Mouse (Mus musculus) liver, postnatal 0 days (tissue): ENCODE data around the gene Gm11733. TPM values are rescaled to one million over a fixed set of nuclear protein-coding genes. Genes with fewer than 3 reads are reported as not detected.
"Not testable (repeated sequence)": the region's sequence is repeated elsewhere in the genome, so short reads cannot be mapped to it uniquely, and the experiment has no call there.

Experiments used
- ATAC-seq: fragments of 200-750 bp; cut with Nextera tagmentation; 2 replicates; pipeline ENCODE4 v1.8.0; 2017; ENCODE audit warnings: mild to moderate bottlenecking, moderate library complexity
- DNase-seq: peaks from one replicate; pipeline ENCODE4 v3.0.0-alpha.2; 2016
- H3K27ac ChIP-seq: fragments of 300-500 bp; sonication (generic); 2 replicates; pipeline ENCODE4 v1.5.1; 2014; ENCODE audit warnings: antibody characterized with exemption, moderate library complexity, mild to moderate bottlenecking, low read depth
- H3K27me3 ChIP-seq: fragments of 300-500 bp; sonication (generic); 2 replicates; pipeline ENCODE4 v1.6.1; 2014; ENCODE audit warnings: low read length, control low read depth, mixed read lengths; ENCODE audit not compliant: insufficient read depth
- H3K36me3 ChIP-seq: fragments of 300-500 bp; sonication (generic); replicated peaks from 2 replicates; pipeline ENCODE4 v1.6.1; 2014; ENCODE audit warnings: mild to moderate bottlenecking, control low read depth, low read length, moderate library complexity, mixed read lengths; ENCODE audit not compliant: insufficient read depth
- H3K4me1 ChIP-seq: fragments of 300-500 bp; sonication (generic); 2 replicates; pipeline ENCODE4 v1.6.1; 2014; ENCODE audit warnings: antibody characterized with exemption, mild to moderate bottlenecking, control low read depth; ENCODE audit not compliant: insufficient read depth
- H3K4me2 ChIP-seq: fragments of 300-500 bp; sonication (generic); 2 replicates; pipeline ENCODE4 v1.6.1; 2014; ENCODE audit warnings: low read depth, mild to moderate bottlenecking, low read length, moderate library complexity, mixed read lengths
- H3K4me3 ChIP-seq: fragments of 300-500 bp; sonication (generic); 2 replicates; pipeline ENCODE4 v1.5.1; 2014; ENCODE audit warnings: low read depth, low read length
- H3K9ac ChIP-seq: fragments of 300-500 bp; sonication (generic); replicated peaks from 2 replicates; pipeline ENCODE4 v1.6.1; 2014; ENCODE audit warnings: mild to moderate bottlenecking, moderate library complexity
- H3K9me3 ChIP-seq: fragments of 300-500 bp; sonication (generic); 2 replicates; pipeline ENCODE4 v1.6.1; 2016; ENCODE audit warnings: mild to moderate bottlenecking, control low read depth, low read length, mixed read lengths
- CTCF ChIP-seq: sonication (generic); IDR thresholded peaks from 2 replicates; pipeline ENCODE4 v1.5.1; 2016; ENCODE audit warnings: antibody characterized with exemption, low read depth
- EP300 ChIP-seq: IDR thresholded peaks from 2 replicates; pipeline ENCODE4 v1.6.1; 2016; ENCODE audit warnings: antibody characterized with exemption, low read depth, mild to moderate bottlenecking
- WGBS: fragments of 180-500 bp; shearing (Covaris S2); extraction: QIAGEN DNeasy Blood & Tissue Kit; methylation state at CpG from one replicate; pipeline ENCODE4 v1.1.7; 2014; ENCODE audit not compliant: insufficient replicate concordance; 5-methylcytosine and 5-hydroxymethylcytosine counted together
- polyA plus RNA-seq: library from polyadenylated mRNA; unstranded; fragments of >200 nt; fragmentation: Nextera tagmentation; extraction: Ambion mirVana; gene quantifications from 2 replicates; pipeline ENCODE4 v1.2.1, GENCODE M21; 2015

The Gm11733 gene
- polyA plus RNA-seq, 1 experiment from 2014 or later = not detected

DNA sequence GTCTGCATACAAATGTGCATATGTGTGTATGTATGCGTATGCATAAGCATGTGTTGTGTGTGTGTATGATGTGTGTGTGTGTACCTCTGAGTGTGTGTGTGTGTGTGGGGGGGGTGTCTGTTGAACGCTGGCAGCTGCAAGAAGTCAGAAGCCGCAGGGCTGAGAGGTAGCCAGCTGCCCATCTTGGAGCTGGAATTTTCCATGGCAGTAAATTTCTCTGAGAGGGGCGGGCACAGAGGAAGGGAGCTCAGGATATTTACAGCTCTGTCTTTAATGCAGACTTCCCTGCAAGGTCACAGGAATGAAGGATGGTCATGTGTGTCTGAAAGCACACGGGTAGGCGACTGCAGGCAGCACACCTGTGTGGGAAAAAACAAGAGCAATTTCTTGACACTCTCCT lies 38.5 kb upstream of the Gm11733 start:
- 58% methylated on average over 6 of the region's 6 CpGs for WGBS
- Histone ChIP-seq H3K27me3 (peaks cover 8% of the 10 kb centered on the region), H3K36me3 (no peaks in the 10 kb centered on the region), H3K4me1 (no peaks in the 10 kb centered on the region), H3K4me3 (no peak overlapping the region), H3K27ac (no peak overlapping the region), H3K4me2 (no peak overlapping the region), H3K9me3 (no peaks in the 10 kb centered on the region), H3K9ac (no peak overlapping the region)
- ATAC-seq (no peak), DNase-seq (no peak)
- no peak for TF ChIP-seq CTCF
- no peak for TF ChIP-seq EP300

DNA sequence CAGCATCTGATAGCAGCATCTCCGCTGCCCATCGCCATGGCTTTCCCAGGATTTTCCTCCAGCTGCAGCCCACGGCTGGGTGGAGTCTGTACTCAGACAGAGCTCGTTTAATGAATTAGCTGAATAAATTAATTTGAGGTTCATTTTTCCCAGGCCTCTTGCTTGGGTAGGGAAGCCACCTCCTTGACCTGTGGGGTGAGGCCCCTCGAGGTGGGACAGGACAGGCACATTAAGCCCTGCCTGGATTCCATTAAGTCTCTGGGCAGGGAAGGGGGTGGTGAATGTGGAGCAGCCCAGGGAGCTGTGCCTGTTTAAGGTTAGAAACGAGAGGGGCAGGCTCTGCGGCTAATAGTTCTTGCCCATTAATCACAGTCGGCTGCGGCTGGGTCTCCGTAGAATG lies 30.1 kb upstream of the Gm11733 start:
- H3K36me3 ChIP-seq = no peaks in the 10 kb centered on the region
- H3K4me3 ChIP-seq = no peak overlapping the region
- TF ChIP-seq EP300 = no peak
- no peak for TF ChIP-seq CTCF
- no peak overlapping the region for H3K9ac ChIP-seq
- ATAC-seq (no peak), DNase-seq (no peak)
- peaks cover 15% of the 10 kb centered on the region for H3K27me3 ChIP-seq
- no peak overlapping the region for H3K4me2 ChIP-seq
- 38% methylated on average over 10 of the region's 10 CpGs for WGBS
- no peaks in the 10 kb centered on the region for H3K9me3 ChIP-seq
- no peak overlapping the region for H3K27ac ChIP-seq
- H3K4me1 ChIP-seq = no peaks in the 10 kb centered on the region

DNA sequence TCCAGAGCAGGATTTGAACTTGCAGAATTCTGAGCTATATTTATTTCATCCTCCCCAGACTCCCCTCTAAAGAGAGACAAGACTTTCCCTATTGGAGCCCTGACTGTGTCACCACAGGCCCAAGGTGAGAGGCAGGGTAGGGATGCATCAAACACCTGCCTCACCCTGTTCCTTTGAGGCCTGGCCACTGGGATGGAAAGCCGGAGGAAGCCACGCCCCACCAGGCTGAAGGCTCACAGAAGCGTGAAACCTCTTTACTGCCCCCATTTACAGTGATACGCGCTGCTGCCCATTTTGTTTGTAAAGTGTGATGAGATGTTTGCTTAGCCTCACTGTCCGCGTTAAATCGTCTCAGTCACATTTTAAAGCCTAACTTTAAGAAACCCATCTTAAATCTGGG lies 25.0 kb upstream of the Gm11733 start:
- no peak for TF ChIP-seq CTCF
- TF ChIP-seq EP300 = no peak
- no peak for ATAC-seq
- Histone ChIP-seq H3K4me1 (no peaks in the 10 kb centered on the region), H3K4me3 (no peak overlapping the region), H3K9ac (no peak overlapping the region), H3K9me3 (no peaks in the 10 kb centered on the region), H3K27ac (no peak overlapping the region), H3K4me2 (no peak overlapping the region), H3K36me3 (no peaks in the 10 kb centered on the region), H3K27me3 (peaks cover 36% of the 10 kb centered on the region)
- DNase-seq = no peak
- 1% methylated on average over 8 of the region's 8 CpGs for WGBS

DNA sequence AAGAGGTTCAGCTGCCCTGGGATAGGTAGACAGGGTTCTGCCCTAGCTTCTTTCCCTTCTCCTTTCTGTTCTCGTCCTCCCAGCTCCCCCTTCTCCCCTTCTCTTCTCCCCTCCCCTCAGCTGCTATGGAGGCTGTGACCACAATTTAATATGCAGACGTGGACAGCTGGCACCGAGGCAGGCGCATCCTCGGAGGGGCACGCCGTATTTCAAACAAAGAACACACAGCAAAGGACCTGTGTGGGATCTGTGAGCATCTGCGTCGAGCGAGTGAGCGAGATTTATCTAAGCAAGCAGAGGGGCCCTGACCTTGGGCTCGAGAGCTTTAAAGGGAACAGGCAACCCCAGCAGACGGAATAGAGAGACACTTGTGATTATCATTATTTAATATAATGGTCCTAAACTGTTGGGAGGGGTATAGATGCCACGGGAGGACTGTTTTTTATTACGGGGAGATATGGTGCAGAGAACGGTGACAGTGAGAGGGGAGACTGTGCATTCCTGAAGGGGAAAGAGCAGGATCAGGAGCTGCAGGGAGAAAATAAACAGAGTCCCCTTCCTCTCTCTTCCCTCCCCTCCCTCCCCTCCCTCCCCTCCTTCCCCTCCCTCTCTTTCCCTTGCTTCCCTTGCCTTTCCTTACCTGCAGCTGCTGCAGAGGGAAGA lies 21.8 kb upstream of the Gm11733 start:
- ATAC-seq = no peak
- Histone ChIP-seq H3K36me3 (no peaks in the 10 kb centered on the region), H3K9me3 (no peaks in the 10 kb centered on the region), H3K4me2 (no peak overlapping the region), H3K4me1 (no peaks in the 10 kb centered on the region), H3K27ac (no peak overlapping the region), H3K27me3 (peaks cover 27% of the 10 kb centered on the region), H3K9ac (no peak overlapping the region), H3K4me3 (no peak overlapping the region)
- TF ChIP-seq EP300 = no peak
- no peak for TF ChIP-seq CTCF
- WGBS = 18% methylated on average over 16 of the region's 16 CpGs
- no peak for DNase-seq

DNA sequence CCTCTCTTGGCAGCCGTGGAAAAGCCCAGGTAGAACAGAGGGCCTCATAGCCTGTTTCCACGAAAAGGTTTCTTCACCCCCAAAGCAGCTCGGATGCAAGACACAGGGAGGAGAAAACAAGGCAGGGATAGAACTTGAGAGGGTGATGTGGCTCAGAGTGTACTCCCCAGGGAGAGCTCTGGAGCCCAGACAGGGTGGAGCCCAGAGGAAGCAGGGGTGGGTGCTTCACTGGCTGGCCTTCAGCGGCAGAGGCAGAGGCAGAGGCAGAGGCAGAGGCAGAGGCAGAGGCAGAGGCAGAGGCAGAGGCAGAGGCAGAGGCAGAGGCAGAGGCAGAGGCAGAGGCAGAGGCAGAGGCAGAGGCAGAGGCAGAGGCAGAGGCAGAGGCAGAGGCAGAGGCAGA lies 20.8 kb upstream of the Gm11733 start:
- not testable (repeated sequence) for ATAC-seq, H3K9ac ChIP-seq, H3K4me3 ChIP-seq, H3K36me3 ChIP-seq, H3K4me2 ChIP-seq, H3K4me1 ChIP-seq, H3K9me3 ChIP-seq, DNase-seq, H3K27ac ChIP-seq
- peaks cover 27% of the 10 kb centered on the region for H3K27me3 ChIP-seq
- WGBS = 67% methylated on average over 4 of the region's 4 CpGs

DNA sequence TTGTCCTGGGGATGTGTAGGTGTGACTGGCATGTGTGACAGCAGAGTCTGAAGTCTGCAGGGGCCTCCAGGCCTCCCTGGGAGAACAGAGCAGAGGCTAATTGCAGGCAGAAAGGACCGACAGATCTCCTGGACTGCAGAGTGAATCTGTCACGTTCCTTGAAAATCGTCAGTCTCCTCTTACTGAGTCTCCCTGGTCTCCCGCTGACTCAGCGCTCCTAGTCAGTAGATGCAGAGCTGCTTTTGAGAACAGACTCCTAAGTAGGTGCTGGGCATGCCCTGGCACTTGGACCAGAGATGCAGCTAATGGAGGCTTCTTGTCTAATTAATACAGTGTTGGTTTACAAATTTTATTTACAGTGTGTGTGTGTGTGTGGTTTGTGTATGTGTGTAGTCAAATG lies 17.9 kb upstream of the Gm11733 start:
- TF ChIP-seq CTCF (no peak), EP300 (no peak)
- Histone ChIP-seq H3K9me3 (no peaks in the 10 kb centered on the region), H3K4me3 (no peak overlapping the region), H3K4me1 (no peaks in the 10 kb centered on the region), H3K27ac (no peak overlapping the region), H3K4me2 (no peak overlapping the region), H3K27me3 (peaks cover 11% of the 10 kb centered on the region; the same call in 1 of the 2 replicates), H3K9ac (no peak overlapping the region), H3K36me3 (no peaks in the 10 kb centered on the region)
- WGBS = 28% methylated on average over 5 of the region's 5 CpGs
- no peak for DNase-seq
- ATAC-seq = no peak

DNA sequence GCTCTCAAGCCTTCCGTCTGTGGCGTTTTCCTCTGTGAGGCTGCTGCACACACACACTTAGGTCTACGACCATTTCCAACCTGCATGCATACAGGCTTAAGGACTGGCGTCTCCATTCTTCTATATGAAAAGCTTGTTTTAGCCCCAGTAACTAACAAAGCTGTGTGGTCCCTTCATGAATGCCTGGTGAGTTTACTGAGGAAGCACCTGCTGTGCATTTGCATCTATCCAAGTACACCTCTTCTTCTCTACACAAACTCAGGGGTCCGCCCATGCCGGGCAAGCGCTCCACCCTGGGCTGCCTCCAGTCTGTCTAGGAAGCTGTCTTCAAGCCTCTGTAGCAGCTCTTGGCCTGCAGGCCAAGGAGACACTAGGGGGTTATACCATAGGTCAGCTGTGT lies 17.3 kb upstream of the Gm11733 start:
- no peaks in the 10 kb centered on the region for H3K4me1 ChIP-seq
- H3K4me2 ChIP-seq = no peak overlapping the region
- no peak for DNase-seq
- peaks cover 6% of the 10 kb centered on the region; the same call in 1 of the 2 replicates for H3K27me3 ChIP-seq
- no peak overlapping the region for H3K4me3 ChIP-seq
- no peaks in the 10 kb centered on the region for H3K9me3 ChIP-seq
- no peak for ATAC-seq
- no peak overlapping the region for H3K27ac ChIP-seq
- WGBS = 77% methylated on average over 7 of the region's 7 CpGs
- H3K36me3 ChIP-seq = no peaks in the 10 kb centered on the region
- H3K9ac ChIP-seq = no peak overlapping the region
- TF ChIP-seq CTCF (no peak), EP300 (no peak)
